Mouse (Mus musculus) lung, adult 2 months (tissue): Measurements from ENCODE around the gene Tekt4.

Experiments used
- CTCF ChIP-seq: fragments of 200-500 bp; IDR thresholded peaks from 2 replicates; pipeline ENCODE4 v1.5.1; 2011; ENCODE audit warnings: mild to moderate bottlenecking, low read length, control low read depth; ENCODE audit not compliant: insufficient read depth
- POLR2A ChIP-seq: fragments of 200-500 bp; IDR thresholded peaks from 2 replicates; pipeline ENCODE4 v1.6.1; 2011; ENCODE audit warnings: low read depth, mild to moderate bottlenecking, control low read depth, low read length, borderline replicate concordance; ENCODE audit errors: extremely low read depth

GRCm38 (mm10) chr17:25420998-25421397 is 33.4 kb upstream of the Tekt4 start:
- no peak for TF ChIP-seq CTCF
- TF ChIP-seq POLR2A: no peak
